Mouse (Mus musculus): ENCODE measurements around the gene Rlim.

GRCm38 (mm10) chrX:104015048-104015447, 34.0 kb upstream of the Rlim start:
- no peak for TF ChIP-seq CTCF (IDR thresholded peaks at IDR 0.05; ENCODE audit: control insufficient read depth, insufficient read depth, low read length)
- no peak for TF ChIP-seq POLR2A (IDR thresholded peaks at IDR 0.05; ENCODE audit: borderline replicate concordance, control insufficient read depth, low read depth, low read length)
